Mouse (Mus musculus): ENCODE measurements around the gene Hsd11b2. TPM values are rescaled to one million over a fixed set of nuclear protein-coding genes. Genes with fewer than 3 reads are reported as not detected.

Gene Hsd11b2
- total RNA-seq, 2 experiments from 2014 or later, result 0.19 TPM; not detected in 1

DNA sequence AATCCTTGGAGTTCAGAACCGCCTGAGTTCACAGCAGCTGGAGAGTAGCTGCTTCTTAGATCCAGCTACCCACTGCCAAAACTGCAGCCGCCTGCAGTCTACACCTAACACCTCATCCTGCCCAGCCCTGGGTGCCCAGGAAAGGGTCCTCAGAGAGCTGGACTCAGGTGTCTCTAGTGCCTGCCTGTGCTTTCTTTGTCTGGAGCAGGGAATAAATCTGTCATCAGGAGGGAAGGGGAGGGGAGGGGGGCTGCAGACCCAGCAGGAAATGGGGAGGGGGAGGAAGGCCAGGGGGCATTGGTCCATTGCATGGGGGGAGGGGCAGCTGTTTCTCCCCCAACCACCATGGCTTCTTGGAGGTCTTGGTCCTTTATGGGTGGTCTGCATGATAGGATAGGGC, 1.0 kb downstream of the Hsd11b2 start:
- ATAC-seq (replicated peaks; ENCODE audit: low FRiP score, low TSS enrichment, poor library complexity, severe bottlenecking), result no peak

DNA sequence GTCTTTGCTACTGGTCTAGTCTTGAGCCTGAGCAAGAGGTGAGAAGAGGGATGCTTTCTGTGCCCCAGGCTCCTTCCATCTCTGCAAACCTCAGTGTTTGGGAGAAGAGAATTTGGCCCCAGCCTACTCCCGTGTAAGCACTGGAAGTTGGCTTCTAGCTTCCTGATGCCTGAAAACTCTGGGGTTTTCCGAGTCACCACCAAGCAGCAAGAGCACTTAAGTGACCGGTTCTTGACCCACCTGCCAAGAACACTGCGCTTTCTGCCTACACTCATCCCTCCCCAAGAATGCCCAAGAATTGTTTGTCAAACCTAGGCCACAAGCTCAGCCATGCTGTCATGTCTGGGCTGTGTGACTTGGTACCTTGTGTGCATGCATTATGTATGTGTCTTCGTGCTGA, 2.0 kb downstream of the Hsd11b2 start:
- ATAC-seq (replicated peaks; ENCODE audit: low FRiP score, low TSS enrichment, poor library complexity, severe bottlenecking), result no peak

DNA sequence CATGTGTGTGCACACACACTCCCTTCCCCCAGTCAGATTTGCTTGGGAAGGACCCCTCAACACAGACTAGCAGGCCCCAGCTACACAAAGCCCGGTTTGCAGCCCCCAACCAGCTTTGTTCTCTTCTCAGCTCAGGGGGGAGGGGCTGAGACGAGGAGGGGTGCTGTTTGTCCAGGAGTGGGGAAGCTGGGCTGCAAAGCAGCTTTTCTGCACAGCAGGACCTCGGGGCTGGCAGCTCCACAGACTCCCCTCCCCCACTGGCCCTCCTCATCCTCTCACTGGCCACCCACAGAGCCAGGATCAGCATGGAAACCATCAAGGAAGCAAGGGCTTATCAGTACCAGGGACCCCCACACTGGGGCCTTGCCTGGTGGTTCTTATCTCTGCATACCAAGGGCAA, 2.5 kb downstream of the Hsd11b2 start:
- no peak for ATAC-seq (replicated peaks; ENCODE audit: low FRiP score, low TSS enrichment, poor library complexity, severe bottlenecking)

DNA sequence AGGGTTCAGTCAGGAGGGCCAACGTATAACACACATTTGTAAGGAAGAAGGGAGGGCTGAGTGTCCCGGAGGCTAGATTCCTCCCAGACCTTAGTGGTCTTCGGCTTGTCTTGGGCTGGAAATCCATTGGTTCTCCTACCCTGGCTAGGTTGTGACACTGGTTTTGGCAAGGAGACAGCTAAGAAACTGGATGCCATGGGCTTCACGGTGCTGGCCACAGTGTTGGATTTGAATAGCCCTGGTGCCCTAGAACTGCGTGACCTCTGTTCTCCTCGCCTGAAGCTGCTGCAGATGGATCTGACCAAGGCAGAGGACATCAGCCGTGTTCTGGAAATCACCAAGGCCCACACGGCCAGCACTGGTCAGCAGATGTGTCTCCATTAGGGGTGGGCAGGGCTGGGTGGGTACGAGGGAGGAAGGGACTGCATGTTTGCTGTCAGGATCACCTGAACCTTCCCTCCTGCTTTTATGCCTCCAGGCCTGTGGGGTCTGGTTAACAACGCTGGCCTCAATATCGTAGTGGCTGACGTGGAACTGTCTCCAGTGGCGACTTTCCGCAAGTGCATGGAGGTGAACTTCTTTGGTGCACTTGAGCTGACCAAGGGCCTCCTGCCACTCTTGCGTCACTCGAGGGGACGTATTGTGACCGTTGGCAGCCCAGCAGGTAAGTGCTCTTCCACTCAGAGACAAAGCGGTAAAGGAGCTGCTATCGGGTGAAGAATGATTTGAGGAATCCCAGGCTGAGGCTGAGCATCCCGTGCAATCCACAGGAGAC, 3.6 kb downstream of the Hsd11b2 start:
- no peak for ATAC-seq (replicated peaks; ENCODE audit: low FRiP score, low TSS enrichment, poor library complexity, severe bottlenecking)

DNA sequence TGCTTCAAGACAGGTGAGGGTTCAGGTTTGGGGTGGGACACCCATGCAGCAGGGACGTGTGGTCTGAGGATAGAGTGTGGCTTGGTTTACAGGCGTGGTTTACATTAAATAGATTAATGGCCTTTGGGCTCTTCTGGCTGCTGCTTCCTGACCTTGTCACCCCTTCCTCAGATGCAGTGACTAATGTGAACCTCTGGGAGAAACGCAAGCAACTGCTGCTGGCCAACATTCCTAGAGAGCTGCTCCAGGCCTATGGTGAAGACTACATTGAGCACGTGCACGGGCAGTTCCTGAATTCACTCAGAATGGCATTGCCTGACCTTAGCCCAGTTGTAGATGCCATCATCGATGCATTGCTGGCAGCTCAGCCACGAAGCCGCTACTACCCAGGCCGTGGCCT, 4.3 kb downstream of the Hsd11b2 start:
- no peak for ATAC-seq (replicated peaks; ENCODE audit: low FRiP score, low TSS enrichment, poor library complexity, severe bottlenecking)

DNA sequence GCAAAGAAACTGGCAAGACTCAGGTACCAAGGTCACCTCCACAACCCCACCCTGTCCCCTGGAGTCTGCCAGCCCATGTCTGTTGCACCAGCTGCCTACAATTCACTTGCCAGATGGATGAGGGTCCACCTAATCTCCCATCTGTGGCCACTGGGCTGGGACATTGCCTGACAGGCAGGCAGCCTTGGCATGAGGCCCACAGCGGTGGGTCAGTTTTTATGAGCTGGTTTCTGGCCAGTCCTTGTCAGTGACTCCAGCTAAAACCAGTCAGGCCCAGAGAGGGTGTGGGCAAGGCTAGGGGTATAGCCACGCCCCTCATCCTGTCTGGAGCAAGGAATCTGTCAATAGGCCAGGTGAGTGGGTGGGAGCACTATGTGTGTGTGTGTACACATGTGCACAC, 8.6 kb downstream of the Hsd11b2 start:
- no peak for ATAC-seq (replicated peaks; ENCODE audit: low FRiP score, low TSS enrichment, poor library complexity, severe bottlenecking)

DNA sequence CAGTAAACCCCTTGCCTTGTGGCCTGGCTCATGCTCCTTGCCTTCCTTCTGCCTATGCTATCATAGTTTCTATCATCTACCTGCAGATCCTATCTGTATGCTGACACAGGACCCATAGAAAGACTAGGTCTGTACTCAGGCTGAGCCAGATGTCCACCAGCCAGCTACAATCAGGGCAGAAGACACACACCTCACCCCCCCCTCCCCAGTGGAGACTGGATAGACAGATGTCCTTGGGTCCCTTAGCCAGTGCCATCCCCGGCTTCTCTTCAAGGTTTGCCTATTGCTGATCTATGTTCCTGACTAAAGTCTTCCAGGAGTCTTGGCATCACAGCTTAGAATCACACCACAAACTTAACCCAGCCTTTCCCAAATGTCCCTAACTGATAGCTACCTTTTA, 9.7 kb downstream of the Hsd11b2 start:
- ATAC-seq (replicated peaks; ENCODE audit: low FRiP score, low TSS enrichment, poor library complexity, severe bottlenecking), result no peak

DNA sequence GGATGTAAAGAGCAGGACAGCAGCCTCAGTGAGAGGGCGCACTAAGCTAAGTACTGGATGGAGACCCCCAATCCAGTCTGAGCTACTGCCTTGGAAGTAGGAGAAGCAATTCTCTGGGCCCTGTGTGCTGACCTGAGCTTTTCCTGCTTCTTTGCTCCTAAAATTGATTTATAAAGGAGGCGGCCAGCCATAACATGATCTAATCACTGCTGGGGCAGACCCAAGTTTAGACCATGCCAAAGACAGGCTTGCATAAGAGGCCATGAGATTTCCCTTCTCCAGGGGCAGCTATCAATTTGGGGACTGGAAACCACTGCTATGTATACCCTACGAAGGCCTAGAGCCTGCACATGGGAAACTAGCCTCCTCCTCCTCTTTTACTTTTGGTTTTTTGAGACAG, 10.7 kb downstream of the Hsd11b2 start:
- no peak for ATAC-seq (replicated peaks; ENCODE audit: low FRiP score, low TSS enrichment, poor library complexity, severe bottlenecking)

DNA sequence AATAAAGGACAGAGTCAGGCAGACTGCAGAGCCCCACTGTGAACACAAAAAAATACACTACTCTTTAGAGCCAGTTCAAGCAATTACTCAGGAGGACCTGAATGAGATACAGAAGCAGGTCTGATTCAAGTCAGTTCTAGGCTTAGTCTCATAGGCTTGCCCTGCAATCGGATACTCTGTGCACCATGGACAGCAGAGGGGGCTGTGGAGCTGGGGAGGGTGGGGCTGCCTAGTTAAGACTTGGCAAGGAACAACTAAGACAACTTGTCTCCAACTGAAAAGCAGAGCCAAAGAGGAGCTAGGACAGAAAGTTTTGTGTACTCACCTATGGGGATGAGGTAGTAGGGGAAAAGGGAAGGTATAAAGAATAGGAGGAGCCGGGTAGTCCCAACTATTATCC, 13.2 kb downstream of the Hsd11b2 start:
- ATAC-seq (replicated peaks; ENCODE audit: low FRiP score, low TSS enrichment, poor library complexity, severe bottlenecking), result peak; percentile 76

DNA sequence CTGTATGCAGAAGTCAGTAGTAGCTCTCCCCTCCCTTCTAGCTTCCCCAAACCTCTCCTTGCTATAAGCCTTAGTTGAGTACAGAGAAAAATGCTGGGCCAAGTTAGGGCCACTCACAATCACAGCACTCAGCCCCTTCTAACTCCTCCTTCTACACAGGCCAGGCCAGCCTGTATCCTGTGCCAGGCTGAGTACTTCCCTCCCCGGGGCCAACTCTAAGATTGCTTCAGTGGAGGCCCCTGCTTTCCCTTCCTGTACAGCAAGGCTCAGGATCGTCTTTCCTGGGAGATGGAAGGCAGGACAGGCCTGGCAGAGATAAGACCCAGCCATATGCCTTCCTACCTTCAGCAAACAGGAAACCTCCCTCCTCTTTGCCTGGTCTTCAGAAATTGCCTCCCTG, 14.9 kb downstream of the Hsd11b2 start:
- 0 out of 2 replicates have a peak, but pooled peaks have one; percentile 4 for ATAC-seq (replicated peaks; ENCODE audit: low FRiP score, low TSS enrichment, poor library complexity, severe bottlenecking)

DNA sequence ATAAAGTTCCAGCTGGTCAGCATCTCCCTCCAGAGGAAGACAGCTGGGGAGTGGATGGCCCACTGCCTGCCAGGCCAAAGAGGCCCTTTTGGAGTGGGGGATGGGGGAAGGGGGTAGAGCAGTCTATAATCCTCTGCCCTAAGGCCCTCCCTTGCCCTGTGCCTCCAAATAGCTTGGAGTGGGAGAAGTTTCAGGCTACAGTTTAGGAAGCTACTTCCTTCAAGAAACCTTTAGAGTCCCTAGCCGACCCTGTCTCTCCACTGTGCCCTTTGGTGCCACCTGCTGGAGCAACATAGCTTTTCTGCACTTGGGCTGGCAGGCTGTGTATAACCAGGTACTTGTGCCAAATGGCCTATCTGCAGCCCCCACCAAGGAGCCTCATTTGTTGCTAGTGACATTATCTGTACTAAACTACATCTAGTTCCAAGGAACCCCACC, 15.4 kb downstream of the Hsd11b2 start:
- peak; percentile 87 for ATAC-seq (replicated peaks; ENCODE audit: low FRiP score, low TSS enrichment, poor library complexity, severe bottlenecking)

DNA sequence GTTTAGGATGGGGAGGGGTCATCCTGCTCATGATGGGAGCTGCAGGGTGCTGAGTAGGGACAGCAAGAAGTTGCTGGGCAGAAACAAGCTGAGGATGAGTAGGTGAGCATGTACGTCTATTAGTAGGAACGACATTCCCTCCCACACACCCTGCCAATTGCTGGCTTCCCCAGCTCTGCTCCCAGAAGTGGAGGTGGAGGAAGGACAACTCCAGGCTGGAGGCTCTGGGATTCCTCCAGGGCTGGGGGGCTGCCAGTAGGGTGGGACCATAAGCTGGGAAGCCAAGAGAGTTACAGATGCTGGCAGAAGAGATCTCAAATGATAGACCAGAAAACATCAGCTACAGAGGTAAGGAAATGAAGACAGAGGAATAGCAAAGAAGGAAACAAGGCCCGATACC, 18.0 kb downstream of the Hsd11b2 start:
- ATAC-seq (replicated peaks; ENCODE audit: low FRiP score, low TSS enrichment, poor library complexity, severe bottlenecking), result no peak

DNA sequence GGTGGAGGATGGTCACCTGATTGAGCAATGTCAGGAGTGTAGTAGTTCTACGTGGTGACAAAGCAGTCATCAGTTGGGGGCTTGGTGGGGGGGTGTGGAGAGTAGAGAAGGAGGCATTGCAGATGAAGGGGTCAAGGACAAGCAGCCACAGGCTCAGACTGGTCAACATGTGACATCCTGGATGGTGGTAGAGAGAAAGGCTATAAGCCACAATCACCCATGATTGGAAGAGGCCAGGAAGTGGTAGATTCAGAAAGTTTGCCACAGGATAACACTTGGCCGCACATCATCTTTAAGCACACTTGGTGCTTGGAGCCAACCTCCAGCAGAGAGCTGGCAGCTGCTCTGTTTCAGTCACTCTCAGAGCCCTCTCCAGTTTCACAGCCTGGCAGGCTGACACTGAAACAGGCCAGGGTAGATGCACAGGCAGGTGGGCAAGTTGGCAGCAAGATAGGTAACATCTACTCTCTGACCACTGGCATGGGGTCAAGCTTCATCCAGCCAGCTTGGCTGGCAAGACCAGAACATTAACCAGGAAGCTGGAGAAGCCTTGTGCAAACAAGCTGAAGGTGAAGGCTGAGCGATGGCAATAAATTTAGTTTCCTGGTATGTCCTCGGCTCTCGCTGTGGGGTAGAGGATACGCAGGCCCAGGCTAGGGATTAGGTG, 18.6 kb downstream of the Hsd11b2 start:
- no peak for ATAC-seq (replicated peaks; ENCODE audit: low FRiP score, low TSS enrichment, poor library complexity, severe bottlenecking)

DNA sequence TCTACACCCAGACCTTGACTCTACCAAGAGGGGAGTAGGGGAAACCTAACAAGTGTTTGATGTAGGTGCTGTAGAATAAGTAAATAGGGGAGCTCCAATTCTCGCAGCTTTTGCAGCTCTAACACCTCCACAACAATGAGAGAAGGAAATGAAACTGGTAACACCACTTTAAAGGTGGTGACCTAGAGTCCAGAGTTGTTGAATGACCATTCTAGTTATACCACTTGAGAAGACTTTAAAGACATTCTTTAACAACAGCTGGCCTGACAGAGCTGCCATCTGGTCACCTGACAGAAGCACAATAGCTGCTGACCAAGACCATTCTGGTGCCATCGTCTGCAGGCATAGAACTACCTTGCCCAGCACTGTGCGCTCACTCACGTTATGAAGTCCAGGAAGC, 20.4 kb downstream of the Hsd11b2 start:
- no peak for ATAC-seq (replicated peaks; ENCODE audit: low FRiP score, low TSS enrichment, poor library complexity, severe bottlenecking)

DNA sequence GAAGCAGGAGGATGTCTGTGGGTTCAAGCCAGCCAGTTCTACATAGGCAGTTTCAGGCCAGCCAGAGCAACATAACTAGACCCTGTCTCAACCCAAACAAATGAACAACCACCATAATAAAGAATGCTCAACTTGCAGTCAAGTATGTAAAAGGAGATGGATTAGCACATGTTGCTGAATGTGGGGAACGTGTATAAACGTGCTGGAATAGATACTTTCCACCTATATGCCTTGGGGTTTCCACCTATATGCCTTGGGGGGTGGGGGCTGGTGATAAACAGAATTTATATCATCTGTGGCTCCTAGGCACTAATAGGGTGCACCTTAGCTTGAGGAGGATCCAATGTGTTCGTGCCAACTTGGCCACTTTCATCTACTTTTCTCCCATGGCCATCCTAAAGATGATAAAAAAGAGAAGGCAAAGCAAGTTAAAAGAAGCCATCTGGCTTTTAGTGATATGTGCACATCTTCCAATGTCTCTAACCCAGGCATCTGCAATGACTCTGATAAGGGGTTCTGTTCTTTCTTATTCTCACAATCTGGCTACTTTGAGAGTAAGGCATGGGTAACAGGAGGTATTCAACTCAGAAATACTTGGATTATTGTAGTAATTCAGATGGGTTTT, 23.6 kb downstream of the Hsd11b2 start:
- ATAC-seq (replicated peaks; ENCODE audit: low FRiP score, low TSS enrichment, poor library complexity, severe bottlenecking), result peak; percentile 88

DNA sequence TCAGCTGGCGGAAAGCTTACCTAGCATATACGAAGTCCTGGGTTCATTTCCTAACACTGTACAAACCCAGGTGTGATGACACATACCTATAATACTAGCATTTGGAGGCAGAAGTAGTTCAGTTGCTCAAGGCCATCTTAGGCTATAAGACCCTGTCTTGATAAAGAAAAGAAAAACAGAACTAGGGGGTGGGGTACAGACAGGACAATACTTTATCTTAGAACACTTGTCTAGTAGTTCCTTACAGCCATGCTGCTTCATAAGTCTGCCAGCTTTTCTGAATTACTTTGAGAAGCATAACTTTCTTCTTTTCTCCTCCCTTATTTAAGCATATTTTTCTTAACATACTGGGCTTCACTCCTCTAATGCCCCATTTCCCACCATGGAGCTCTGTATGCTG, 24.3 kb downstream of the Hsd11b2 start:
- no peak for ATAC-seq (replicated peaks; ENCODE audit: low FRiP score, low TSS enrichment, poor library complexity, severe bottlenecking)

DNA sequence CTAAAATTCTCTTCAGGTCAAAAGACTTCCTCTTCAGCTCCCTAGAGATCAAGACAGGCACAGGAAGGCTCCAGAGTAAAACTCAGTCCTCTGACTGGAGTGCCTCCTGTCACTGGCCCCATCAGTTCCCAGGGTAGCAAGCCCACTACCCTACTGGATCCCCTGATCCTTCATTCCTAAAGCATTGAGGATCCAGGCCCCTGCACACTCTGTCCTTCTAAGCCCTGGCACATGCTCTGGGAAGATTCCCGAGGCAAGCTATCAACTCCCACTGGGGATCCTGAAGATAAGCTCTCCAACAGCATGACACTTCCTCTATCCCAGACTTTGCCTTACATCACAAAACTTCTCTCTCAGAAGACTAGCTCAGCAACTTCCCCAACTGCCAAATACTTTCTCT, 25.1 kb downstream of the Hsd11b2 start:
- ATAC-seq (replicated peaks; ENCODE audit: low FRiP score, low TSS enrichment, poor library complexity, severe bottlenecking), result no peak

DNA sequence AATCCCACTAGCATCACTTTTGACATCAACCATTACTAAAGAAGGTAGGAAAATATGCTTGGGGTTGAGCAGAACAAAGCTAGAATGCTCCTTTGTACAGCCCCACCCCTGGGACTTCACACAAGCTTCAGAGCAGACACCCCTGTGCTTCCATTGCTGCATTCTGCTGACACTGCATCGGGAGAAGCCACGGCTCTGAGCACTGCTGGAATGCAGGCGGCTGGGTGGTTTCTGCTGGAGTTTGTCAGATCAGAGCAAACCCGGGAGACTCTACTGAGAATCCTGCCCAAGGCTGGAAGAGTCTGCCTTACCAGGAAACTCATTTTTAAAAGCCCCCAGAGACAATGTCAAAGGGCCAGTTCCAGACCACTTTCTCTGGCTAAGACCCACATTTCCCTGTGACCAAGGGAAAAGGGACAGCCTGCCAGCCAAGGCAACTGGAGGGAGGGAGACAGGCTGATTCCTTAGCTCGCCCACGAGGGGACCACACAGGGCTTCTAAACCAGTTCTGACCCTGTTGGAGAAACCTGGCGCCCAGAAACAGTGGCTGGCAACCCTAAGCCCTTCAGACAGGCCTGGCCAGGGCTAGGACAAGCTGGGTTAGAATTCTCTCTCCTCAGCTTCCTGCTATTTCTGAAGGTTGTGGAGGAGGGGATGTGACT, 26.1 kb downstream of the Hsd11b2 start:
- ATAC-seq (replicated peaks; ENCODE audit: low FRiP score, low TSS enrichment, poor library complexity, severe bottlenecking), result no peak

DNA sequence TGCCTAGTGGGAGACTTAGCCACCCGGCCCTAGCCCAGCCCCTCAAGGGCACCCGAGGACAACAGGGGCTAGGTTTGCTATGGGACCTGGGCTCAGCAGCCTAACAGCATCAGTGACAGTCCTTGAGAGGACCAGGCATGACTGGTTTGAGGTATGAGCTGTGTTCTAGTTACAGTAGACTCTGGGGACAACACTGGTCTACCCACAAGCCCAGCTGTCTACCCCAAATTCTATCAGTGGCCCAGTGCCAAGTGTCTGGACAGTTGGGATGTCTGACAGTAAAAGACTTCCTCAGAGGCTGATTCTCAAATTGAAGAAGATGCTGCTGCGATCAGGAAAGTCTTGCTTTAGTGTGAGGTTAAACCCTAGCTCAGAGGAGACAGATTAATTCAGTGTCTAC, 26.7 kb downstream of the Hsd11b2 start:
- ATAC-seq (replicated peaks; ENCODE audit: low FRiP score, low TSS enrichment, poor library complexity, severe bottlenecking), result no peak

Measured in megakaryocyte-erythroid progenitor cell, adult 5-6 weeks (primary cell).